Mouse (Mus musculus): Measurements from ENCODE around the gene Ganab.
"Not testable (repeated sequence)": the region's sequence is repeated elsewhere in the genome, so short reads cannot be mapped to it uniquely, and the experiment has no call there.

The Ganab gene

GRCm38 (mm10) chr19:8897865-8898495 is at the start of gene Ganab:
Gene Ganab (plus strand): TSS chr19:8898071.
- DNase-seq (ENCODE audit: low spot score in 2 of 2): peak; percentile 95 to 97

GRCm38 (mm10) chr19:8848356-8848755 is 49.5 kb upstream of the Ganab start:
- DNase-seq (ENCODE audit: low spot score in 2 of 2): no peak

GRCm38 (mm10) chr19:8850402-8850901 is 47.4 kb upstream of the Ganab start, which contains the start of gene Lrrn4cl:
Gene Lrrn4cl (plus strand): TSS chr19:8850768.
- no peak for DNase-seq (ENCODE audit: low spot score in 2 of 2)

- no peak for DNase-seq (ENCODE audit: low spot score in 2 of 2)
Observed at GRCm38 (mm10) chr19:8851639-8852038, 46.2 kb upstream of the Ganab start.

- no peak for DNase-seq (ENCODE audit: low spot score in 2 of 2)
Observed at GRCm38 (mm10) chr19:8852236-8852928, 45.5 kb upstream of the Ganab start.

GRCm38 (mm10) chr19:8853117-8853516 is 44.8 kb upstream of the Ganab start:
- DNase-seq (ENCODE audit: low spot score in 2 of 2): no peak

GRCm38 (mm10) chr19:8857689-8858088 is 40.2 kb upstream of the Ganab start:
- DNase-seq (ENCODE audit: low spot score in 2 of 2): peak in 1 of 2 experiments; percentile 42

GRCm38 (mm10) chr19:8859018-8859417 is 38.9 kb upstream of the Ganab start:
- peak in 1 of 2 experiments; percentile 40 for DNase-seq (ENCODE audit: low spot score in 2 of 2)

GRCm38 (mm10) chr19:8864265-8864664 is 33.6 kb upstream of the Ganab start:
- DNase-seq (ENCODE audit: low spot score in 2 of 2): no peak

- not testable (repeated sequence) for DNase-seq (ENCODE audit: low spot score in 2 of 2)
Observed at GRCm38 (mm10) chr19:8870381-8870780, 27.5 kb upstream of the Ganab start.

- DNase-seq (ENCODE audit: low spot score in 2 of 2): no peak
Observed at GRCm38 (mm10) chr19:8870838-8871237, 27.0 kb upstream of the Ganab start.

- peak; percentile 94 to 95 for DNase-seq (ENCODE audit: low spot score in 2 of 2)
Observed at GRCm38 (mm10) chr19:8871267-8872186, 26.3 kb upstream of the Ganab start, which contains the start of gene Ubxn1. Gene Ubxn1 (plus strand): TSS chr19:8871496.

GRCm38 (mm10) chr19:8872266-8872840 is 25.5 kb upstream of the Ganab start:
- DNase-seq (ENCODE audit: low spot score in 2 of 2): peak in 1 of 2 experiments; percentile 60

- no peak for DNase-seq (ENCODE audit: low spot score in 2 of 2)
Observed at GRCm38 (mm10) chr19:8875031-8875430, 22.8 kb upstream of the Ganab start.

- peak; percentile 91 to 94 for DNase-seq (ENCODE audit: low spot score in 2 of 2)
Observed at GRCm38 (mm10) chr19:8880311-8881033, 17.4 kb upstream of the Ganab start, which contains the start of gene Uqcc3. Gene Uqcc3 (minus strand): TSS chr19:8880923.

- DNase-seq (ENCODE audit: low spot score in 2 of 2): no peak
Observed at GRCm38 (mm10) chr19:8881034-8881392, 16.9 kb upstream of the Ganab start.

GRCm38 (mm10) chr19:8883616-8884015 is 14.3 kb upstream of the Ganab start, which contains the start of the genes Lbhd1 and Gm49403:
Gene Lbhd1 (plus strand): TSS chr19:8883732.
Gene Gm49403 (plus strand): TSS chr19:8883930.
- DNase-seq (ENCODE audit: low spot score in 2 of 2): no peak

- no peak for DNase-seq (ENCODE audit: low spot score in 2 of 2)
Observed at GRCm38 (mm10) chr19:8886916-8887584, 10.8 kb upstream of the Ganab start.

GRCm38 (mm10) chr19:8887585-8888463 is 10.0 kb upstream of the Ganab start:
- DNase-seq (ENCODE audit: low spot score in 2 of 2): no peak
